Mouse (Mus musculus): Measurements from ENCODE around the gene Patz1.

Gene Patz1

DNA sequence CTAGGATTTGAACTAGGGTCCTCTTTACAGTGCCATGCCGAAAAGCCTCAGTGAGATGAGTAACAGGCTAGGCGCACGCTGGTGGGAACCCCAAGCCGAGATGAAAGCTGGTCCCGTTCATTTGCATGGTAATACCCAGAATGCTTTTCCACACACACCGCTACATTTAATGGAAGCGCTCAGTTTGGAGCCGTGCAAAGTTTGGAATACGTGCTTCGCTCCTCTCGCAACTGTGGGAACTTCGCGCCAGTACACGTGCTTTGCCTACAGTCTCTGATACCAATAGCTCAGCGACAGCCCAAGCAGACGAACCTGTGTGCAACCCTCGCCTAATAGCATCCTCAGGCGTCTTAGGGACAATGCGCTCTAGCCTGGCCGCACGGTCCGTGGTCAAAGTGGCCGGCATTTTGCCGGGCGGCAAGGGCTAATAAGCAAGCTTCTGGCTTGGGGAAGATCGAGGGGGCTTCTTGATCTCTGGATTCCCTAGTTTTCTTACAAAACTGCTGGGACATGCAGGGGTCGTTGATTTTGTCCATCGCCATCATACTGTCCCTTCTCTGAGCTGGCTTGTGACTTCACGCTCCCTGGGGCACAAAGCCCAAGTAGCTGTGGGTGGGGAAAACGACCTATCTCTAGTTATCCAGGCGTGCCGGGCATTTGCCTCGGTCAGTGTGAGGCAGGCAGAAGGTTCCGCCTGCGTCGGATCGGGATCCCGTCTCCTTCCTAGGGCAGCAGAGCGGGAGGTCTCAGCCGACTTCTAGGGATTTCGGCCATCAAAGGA is at the start of gene Patz1:
Patz1 (plus strand) TSS at position 354 of the 781 bp plus-strand sequence.
- DNase-seq (ENCODE audit: low spot score): peak; percentile 86

DNA sequence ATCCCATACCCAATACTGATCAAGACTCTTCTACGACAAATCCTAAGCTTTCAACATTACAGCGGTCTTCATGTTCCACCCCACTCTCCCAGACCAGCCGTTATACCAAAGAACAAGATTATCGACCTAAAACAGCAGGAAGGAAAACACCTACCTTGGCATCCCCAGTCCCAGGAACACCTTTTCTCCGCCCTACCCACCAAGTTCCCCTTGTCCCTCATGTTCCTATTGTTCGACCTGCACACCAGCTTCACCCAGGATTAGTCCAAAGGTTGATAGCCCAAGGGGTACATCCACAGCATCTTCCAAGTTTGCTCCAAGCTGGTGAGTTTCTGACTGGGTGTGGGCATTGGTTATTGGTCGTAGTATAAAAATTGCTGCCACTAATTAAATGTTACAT is 46.3 kb upstream of the Patz1 start:
- no peak for DNase-seq (ENCODE audit: low spot score)

DNA sequence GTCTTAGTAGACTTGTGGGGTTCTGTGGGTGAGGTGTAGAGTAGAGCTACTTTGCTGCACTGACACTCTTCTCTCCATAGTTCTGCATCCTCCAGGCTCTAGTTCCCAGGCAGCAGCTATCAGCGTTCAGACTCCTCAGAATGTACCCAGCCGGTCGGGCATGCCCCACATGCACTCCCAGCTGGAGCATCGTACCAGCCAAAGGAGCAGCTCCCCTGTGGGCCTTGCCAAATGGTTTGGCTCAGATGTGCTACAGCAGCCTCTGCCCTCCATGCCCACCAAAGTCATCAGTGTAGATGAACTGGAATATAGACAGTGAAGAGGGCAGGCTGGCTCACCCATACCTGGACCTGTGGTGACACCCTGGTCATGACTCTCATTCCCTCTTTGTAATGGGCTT is 44.9 kb upstream of the Patz1 start:
- no peak for DNase-seq (ENCODE audit: low spot score)

DNA sequence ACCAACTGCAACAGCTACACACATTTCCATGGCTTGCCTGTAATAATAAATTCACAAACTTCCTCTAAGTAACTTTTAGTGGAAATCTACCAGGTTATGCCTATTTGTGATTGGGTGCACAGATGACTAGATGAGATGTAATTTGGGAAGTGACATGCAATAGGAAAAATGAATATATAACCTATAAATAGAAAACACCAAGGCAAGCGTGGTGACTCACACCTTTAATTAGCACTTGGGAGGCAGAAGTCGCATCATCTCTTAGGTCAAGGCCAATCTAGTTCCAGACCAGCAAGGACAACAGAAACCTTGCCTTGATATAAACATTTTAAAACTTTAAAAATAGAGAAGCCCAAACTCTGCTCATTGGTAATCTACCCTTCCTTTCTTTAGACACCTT is 41.3 kb upstream of the Patz1 start:
- DNase-seq (ENCODE audit: low spot score): no peak

DNA sequence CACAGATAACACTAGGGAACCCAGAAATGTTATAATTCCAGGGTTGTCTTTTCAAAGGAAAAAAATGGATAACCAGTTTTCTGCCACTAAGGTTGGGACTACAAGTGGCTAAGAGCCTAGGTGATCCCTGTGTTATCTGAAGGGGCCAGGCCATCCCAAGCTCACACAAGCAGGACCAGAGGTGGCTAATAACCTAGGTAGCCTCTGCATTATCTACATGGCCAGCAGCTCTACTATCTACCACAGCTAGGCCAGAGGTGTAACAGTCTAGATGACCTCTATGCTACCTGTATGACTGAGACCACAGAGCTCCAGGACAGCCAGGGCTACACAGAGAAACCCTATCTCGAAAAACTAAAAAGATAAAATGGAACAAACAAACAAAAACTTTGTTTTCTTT is 29.1 kb upstream of the Patz1 start:
- no peak for DNase-seq (ENCODE audit: low spot score)

DNA sequence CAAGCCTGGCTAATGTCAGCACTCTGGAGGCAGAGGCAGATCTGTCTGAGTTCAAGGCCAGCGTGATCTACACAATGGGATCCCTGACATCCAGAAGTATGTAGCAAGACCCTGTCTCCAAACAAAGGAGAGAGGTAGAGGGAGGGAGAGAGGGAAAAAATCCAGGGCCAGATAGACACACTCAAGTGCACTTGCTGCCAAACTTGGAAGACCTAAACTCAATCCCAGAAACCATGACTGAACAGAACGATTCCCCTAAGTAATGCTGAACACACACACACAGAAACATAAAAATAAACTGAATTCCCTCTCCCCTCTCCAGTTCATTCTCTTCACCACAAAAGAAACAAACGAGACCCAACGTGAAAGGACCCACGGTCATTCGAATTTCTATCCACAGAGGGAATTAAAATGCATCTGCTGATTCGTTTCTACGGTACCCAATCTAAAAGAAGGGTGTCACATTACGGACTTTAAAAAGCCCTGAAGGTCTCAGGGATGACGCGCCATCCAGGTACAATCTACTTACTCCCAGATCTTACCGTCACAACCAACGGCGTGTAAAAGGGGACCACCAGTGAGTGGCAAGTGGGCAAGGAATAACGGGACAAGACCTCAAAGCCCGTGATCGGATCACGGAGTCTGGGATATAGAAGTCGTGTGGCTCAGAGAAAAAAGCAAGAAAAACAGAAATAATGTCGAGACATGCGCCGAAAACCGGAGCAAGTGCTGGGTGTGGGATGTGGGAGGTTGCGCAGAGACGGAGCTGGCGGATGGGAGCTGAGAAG is 23.2 kb upstream of the Patz1 start:
- peak; percentile 80 for DNase-seq (ENCODE audit: low spot score)

DNA sequence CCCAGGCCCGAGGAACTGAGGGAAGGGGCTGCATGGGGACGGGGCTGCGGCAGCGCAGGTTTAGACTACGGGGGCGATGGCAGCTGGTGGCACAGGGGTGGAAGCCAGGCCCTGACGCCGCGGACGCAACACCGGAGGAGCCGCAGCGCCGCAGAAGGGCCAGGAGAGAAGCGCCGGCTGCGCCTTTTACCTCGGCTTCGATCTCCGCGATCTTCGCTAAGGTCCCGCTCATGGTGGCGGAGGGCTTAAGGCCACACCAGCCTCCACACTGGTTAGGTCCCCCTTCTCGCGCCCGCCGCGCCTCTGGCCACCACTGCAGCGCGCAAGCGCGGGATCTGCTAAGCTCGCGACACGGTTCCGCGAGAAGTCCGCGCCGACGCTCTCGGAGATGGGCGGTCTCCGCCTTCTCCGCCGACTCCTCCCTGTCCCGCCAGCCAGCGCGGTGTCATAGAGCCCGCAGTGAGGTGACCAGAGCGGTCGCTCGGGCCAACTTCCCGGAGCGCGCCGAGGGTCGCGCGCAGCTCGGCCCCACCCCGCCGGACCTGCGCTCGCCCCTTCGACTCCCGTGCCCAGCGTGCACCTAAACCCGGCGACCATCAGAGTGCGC is 22.5 kb upstream of the Patz1 start, which contains the start of gene Drg1:
Drg1 (minus strand) TSS at position 337 of the 607 bp plus-strand sequence.
- DNase-seq (ENCODE audit: low spot score): peak; percentile 98

DNA sequence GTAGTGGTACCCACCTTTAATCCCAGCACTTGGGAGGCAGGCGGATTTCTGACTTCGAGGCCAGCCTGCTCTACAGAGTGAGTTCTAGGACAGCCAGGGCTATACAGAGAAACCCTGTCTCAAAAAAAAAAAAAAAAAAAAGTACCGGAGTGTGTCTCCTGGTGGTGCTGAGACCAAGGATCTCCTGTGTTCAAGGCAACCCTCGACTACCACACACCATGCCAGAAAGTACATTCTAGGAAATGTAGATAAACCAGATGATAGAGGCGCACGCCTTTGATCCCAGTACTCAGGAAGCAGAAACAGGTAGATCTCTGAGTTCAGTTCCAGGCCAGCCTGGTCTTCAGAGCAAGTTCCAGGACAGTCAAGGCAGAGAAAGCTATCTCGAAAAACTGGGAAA is 21.5 kb upstream of the Patz1 start:
- peak; percentile 24 for DNase-seq (ENCODE audit: low spot score)

DNA sequence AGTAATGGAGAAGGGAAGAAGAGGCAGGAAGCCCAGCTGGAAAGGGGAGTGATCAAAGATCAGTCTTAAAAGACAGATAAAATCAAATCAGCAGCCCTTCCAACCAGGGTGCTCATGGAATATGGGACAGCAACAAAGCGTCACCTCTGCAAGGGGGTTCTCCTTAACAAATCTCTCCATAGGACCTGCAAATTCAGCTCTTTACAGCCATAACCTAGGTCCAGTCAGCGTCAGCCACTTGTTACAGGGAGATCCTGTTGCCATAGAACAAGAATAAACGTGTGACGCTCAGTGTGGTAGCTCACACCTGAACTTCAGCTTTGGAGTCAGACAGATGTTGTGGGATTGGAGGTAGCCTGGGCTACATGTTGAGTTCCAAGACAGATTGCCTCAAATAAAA is 19.4 kb upstream of the Patz1 start:
- no peak for DNase-seq (ENCODE audit: low spot score)

DNA sequence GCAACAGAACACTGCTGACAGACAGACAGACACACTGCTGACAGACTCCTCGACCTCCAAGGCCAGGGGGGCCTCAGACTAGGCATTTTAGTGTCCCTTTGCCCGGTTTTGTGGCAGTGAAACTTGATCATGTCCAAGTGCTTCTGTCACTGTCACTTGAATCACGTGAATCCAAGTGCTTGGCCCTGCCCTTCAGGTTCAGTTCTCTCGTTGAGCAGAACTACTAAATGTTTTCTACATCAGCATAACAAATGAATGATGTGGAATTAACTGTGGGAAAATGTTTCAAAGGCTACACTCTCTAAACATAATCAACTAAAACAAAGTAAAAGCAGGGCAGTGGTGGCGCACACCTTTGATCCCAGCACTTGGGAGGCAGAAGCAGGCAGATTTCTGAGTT is 10.3 kb upstream of the Patz1 start:
- no peak for DNase-seq (ENCODE audit: low spot score)

DNA sequence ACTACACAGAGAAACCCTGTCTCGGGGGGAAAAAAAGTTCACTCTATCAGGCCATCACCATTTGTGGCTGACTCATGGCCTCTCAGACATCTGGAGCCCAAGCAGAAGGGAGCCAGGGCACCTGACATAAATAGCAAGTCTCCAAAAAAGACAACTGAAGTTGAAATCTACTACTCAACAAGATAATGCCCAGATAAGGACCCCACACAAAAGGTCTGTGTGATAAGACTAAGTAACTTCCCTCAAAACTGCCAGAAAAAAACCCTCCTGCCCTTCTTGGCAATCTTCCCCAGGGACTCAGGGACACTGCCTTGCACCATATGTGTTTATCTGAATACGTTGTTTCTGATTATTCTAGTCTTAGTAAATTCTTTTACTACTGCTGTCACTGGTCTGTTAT is 8.9 kb upstream of the Patz1 start:
- no peak for DNase-seq (ENCODE audit: low spot score)

DNA sequence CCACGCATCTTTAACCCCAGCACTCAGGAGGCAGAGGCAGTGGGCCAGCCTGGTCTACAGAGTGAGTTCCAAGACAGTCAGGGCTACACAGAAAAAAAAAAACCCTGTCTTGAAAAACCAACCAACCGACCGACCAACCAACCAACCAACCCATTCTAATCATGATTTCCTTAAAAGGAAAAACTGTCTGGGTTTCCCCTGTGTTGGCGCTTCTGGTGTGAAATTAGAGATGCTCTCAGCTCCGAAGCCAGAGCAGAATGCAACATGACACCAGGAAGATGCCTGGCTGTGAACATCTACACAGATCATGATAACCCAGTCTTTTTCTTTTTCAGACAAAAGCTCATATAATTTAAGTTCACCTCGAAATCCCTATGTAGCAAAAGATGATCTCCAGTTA is 5.8 kb upstream of the Patz1 start:
- DNase-seq (ENCODE audit: low spot score): no peak

DNA sequence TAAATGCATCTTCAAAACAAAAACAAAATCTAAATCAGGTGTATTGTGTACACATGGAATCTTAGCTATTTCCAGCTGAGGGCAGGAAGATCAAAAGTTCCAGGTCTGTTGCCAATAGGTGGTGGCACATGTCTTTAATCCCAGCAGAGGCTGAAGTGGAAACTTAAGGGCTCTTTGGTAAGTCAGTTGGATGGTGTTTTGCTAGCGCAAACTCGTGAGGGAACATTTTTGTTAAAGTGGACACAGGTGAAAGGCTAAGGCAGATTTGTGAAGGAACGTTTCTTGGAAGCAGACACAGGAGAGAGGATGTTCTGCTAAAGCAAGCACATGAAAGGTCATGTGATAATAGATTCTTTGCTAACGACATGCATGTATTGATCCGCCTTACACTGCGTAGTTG is 5.0 kb upstream of the Patz1 start:
- no peak for DNase-seq (ENCODE audit: low spot score)

DNA sequence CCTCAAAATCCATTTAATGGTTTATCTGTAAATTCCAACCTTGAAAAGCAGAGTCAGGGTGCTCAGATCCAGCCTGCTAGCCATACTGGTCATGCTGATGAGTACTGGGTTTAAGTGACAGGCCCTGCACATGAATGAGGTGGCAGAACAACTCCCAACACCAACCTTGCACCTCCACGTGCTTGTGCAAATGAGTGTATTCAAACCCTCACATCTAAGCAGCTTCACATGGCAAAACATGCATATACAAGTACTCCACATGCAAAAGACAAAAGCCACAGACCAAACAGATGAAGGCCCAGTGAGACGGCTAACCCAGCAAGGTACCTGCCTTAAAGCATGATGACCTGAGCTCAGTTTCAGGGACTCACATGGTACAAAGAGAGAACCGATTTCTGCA is 2.7 kb upstream of the Patz1 start:
- DNase-seq (ENCODE audit: low spot score): no peak

DNA sequence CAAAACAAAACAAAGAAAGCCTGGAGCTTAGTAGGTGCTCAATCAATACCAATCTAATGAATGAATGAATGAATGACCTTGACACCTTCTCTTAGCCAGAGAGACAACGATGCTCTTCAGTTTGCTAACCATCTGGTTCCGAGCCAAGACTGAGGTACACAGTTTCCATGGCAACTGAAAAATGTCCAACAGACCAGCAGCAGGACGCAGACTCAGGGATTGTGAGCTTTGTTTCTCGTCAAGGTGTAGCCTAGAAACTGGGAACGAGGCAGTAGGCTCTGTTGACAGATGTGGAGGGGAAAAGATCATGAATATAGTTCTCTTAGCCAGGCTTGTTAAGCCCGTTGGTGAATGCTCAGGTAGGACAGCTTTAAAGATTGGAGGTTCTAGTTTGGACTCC is 1.5 kb upstream of the Patz1 start:
- peak; percentile 38 for DNase-seq (ENCODE audit: low spot score)

DNA sequence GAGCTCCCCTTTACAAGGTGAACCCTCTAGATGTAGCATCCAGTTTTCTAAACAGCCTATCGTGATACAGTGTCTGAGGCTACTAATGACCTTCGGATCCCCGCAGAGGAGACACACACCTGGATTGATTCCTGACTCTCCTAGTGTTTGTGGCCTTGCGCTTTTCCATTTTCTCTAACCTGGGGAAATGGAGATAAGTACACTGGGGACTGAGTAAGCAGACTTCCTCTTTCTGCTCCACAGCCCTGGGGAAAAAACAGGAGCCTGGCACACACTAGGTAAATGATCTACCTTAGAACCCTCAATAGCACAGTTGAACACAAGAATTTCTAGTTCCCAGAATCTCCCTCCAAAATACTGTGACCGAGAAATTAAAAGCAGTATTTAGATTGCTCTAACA is 753 bp upstream of the Patz1 start:
- no peak for DNase-seq (ENCODE audit: low spot score)

DNA sequence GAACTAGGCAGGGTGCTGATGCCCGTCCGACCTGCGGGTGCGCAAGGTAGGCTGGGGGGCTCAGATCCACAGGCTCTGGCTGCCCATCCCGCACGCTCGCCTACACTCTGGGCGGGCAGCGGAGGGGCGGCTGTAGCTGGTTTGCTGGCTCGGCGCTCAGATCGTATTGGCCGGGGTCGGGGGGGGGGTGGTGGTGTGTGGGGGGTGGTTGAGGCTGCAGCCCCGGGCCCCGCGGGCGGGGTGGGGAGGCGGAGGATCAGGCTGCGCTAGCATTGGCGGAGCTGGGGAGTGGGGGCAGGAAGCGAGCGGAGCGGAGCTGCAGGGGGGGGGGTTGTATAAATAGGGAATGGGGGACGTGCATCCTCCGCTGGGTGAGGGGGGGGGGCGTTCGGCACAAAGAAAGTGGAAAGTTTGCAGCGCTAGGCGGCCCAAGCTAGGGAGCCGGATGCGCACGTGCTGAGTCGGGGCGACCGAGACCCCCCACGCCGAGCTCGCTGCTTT is 678 bp downstream of the Patz1 start:
- DNase-seq (ENCODE audit: low spot score): peak; percentile 93

DNA sequence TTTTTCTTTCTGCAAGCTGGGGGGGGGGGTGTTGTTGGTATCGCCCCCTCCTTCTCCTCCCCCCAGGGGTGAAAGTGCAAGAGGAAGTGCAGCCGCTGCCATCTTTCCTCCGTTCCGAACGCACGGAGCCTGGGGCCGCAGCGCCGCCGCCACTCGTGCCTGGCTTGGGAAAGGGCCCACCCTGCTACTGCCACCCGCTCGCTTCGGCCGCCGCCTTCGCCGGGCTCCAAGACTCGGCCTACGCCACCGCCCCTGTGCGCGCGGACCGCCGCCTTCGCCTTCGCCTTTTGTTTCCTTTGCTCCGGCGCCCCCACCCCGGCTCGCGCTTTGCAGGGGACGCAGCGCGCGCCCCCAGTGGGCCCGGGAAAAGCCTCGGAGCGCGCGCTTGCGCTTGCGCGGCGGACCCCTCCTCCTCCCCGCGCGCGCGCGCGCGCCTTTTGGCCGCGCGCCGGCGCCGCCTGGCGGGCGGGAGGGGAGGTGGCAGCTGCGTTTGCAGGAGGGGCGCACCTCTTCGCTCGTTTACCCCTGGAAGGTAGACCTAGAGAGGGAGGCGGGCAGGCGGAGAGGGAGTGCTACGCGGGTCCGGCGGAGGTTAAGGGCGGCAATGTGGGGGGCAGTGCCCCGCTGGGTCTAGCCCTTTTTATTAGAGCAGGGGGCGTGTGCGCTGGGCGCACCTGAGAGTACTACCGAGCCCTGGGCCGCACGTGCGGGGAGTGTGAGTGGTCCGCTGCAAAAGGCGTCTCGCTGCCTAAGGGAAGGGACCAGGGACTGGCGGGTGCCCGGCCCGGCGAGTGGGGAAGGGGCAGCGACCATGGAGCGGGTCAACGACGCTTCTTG is 1.3 kb downstream of the Patz1 start:
- peak; percentile 94 for DNase-seq (ENCODE audit: low spot score)

DNA sequence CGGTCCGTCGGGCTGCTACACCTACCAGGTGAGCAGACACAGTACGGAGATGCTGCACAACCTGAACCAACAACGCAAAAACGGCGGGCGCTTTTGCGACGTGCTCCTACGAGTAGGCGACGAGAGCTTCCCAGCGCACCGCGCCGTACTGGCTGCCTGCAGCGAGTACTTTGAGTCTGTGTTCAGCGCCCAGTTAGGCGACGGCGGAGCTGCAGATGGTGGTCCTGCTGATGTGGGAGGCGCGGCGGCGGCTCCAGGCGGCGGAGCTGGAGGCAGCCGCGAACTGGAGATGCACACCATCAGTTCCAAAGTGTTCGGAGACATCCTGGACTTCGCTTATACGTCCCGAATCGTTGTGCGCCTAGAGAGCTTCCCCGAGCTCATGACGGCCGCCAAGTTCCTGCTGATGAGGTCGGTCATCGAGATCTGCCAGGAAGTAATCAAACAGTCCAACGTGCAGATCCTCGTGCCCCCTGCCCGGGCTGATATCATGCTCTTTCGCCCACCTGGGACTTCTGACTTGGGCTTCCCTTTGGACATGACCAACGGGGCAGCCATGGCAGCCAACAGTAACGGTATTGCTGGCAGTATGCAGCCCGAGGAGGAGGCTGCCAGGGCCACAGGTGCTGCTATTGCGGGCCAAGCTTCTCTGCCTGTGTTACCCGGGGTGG is 2.1 kb downstream of the Patz1 start:
- peak; percentile 49 for DNase-seq (ENCODE audit: low spot score)

DNA sequence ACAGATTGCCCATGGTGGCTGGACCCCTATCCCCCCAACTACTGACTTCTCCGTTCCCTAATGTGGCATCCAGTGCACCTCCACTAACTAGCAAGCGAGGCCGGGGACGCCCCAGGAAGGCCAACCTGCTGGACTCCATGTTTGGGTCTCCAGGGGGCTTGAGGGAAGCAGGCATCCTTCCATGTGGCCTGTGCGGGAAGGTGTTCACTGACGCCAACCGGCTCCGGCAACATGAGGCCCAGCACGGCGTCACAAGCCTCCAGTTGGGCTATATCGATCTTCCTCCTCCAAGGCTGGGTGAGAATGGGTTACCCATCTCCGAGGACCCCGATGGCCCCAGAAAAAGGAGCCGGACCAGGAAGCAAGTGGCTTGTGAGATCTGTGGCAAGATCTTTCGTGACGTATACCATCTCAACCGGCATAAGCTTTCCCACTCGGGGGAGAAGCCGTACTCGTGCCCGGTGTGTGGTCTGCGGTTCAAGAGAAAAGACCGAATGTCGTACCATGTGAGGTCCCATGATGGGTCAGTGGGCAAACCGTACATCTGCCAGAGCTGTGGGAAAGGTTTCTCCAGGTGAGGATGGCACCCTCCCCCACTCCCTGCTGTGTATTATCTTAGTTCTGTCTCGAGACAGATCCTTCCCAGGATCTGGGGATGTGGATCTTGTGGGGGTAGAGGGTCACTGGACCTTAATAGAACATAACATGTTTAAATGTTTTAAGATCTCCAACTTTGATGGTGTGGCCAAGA is 2.8 kb downstream of the Patz1 start:
- DNase-seq (ENCODE audit: low spot score): peak; percentile 57

DNA sequence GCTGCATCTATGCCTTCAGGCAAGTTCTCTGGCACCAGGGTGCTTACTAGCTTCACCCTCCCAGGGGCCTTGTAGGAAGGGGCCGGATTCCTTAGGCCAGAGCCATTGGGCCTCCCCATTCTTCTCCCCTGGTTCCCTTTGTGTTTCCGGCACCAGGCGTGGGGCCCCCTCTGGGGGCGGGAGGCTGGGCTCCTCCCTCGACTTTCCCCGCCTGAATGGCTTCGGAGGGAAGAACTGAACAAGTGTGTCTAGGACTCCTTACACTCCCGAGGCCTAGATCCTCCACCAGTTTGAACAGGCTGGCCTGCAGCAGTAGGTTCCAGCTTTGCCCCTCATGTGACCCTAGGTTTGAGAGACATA is 3.4 kb downstream of the Patz1 start:
- peak; percentile 88 for DNase-seq (ENCODE audit: low spot score)
